Mouse (Mus musculus): ENCODE measurements at regions not wholly inside any gene's neighbourhood (a gene's known extent, or its start where the extent isn't known, plus 50 kb on each side); places are given as distances from the start of the nearest gene placed in this dataset.

- no peak overlapping the region for H3K4me2 ChIP-seq (ENCODE audit: low read length)
- no peaks in the 10 kb centered on the region for H3K9me3 ChIP-seq (ENCODE audit: control insufficient read depth, low read length)
- H3K4me1 ChIP-seq (replicated peaks; ENCODE audit: control insufficient read depth, insufficient read depth, low read length), result no peaks in the 10 kb centered on the region
- H3K4me3 ChIP-seq (ENCODE audit: low read depth, low read length), result no peak overlapping the region
- no peak overlapping the region for H3K27ac ChIP-seq (ENCODE audit: low read depth)
- no peak for ATAC-seq (replicated peaks; ENCODE audit: low FRiP score, low TSS enrichment, low read depth)
- DNase-seq (ENCODE audit: low spot score), result no peak
- H3K36me3 ChIP-seq (ENCODE audit: control insufficient read depth, insufficient read depth, low read length), result no peaks in the 10 kb centered on the region
- H3K9ac ChIP-seq (ENCODE audit: low read length), result no peak overlapping the region
- H3K27me3 ChIP-seq (replicated peaks; ENCODE audit: control insufficient read depth, insufficient read depth, low read length), result no peaks in the 10 kb centered on the region
- WGBS, result 78% methylated on average over 3 of the region's 3 CpGs
Observed at GRCm38 (mm10) chr3:144284326-144284725, 79.3 kb upstream of the Lmo4 start.

DNA sequence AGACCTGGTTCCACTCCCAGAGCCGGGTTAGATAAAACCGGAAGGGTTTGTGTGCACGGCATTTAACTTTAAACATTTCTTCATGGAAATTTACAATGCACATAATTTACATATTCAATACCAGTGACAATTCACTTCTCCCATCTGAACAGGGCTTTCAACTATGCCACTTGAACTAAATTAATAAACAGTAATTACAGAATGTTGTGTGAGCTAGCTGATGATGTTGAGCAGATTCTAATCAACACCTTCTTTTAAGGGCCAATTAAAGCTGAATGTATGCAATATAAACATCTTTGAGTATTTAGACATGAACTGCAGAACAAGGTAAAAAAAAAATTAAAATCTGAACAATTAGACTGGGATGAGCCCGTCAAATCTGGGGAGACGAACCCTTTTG is 68.1 kb upstream of the Lmo4 start:
- no peaks in the 10 kb centered on the region for H3K9me3 ChIP-seq (ENCODE audit: control insufficient read depth, low read length)
- H3K4me2 ChIP-seq (ENCODE audit: low read length), result no peak overlapping the region
- no peak for ATAC-seq (replicated peaks; ENCODE audit: low FRiP score, low TSS enrichment, low read depth)
- H3K9ac ChIP-seq (ENCODE audit: low read length), result no peak overlapping the region
- H3K4me3 ChIP-seq (ENCODE audit: low read depth, low read length), result no peak overlapping the region
- H3K27me3 ChIP-seq (replicated peaks; ENCODE audit: control insufficient read depth, insufficient read depth, low read length), result no peaks in the 10 kb centered on the region
- DNase-seq (ENCODE audit: low spot score), result no peak
- no peak overlapping the region for H3K27ac ChIP-seq (ENCODE audit: low read depth)
- H3K4me1 ChIP-seq (replicated peaks; ENCODE audit: control insufficient read depth, insufficient read depth, low read length), result no peaks in the 10 kb centered on the region
- WGBS, result 92% methylated on average over 5 of the region's 5 CpGs
- no peaks in the 10 kb centered on the region for H3K36me3 ChIP-seq (ENCODE audit: control insufficient read depth, insufficient read depth, low read length)

GRCm38 (mm10) chr3:144270206-144270605 is 65.2 kb upstream of the Lmo4 start:
- Histone ChIP-seq H3K36me3 (ENCODE audit: control insufficient read depth, insufficient read depth, low read length) (no peaks in the 10 kb centered on the region), H3K4me2 (ENCODE audit: low read length) (no peak overlapping the region), H3K9ac (ENCODE audit: low read length) (no peak overlapping the region), H3K27ac (ENCODE audit: low read depth) (no peak overlapping the region), H3K4me3 (ENCODE audit: low read depth, low read length) (no peak overlapping the region), H3K27me3 (replicated peaks; ENCODE audit: control insufficient read depth, insufficient read depth, low read length) (no peaks in the 10 kb centered on the region), H3K4me1 (replicated peaks; ENCODE audit: control insufficient read depth, insufficient read depth, low read length) (no peaks in the 10 kb centered on the region), H3K9me3 (ENCODE audit: control insufficient read depth, low read length) (no peaks in the 10 kb centered on the region)
- 87% methylated on average over 6 of the region's 6 CpGs for WGBS
- ATAC-seq (replicated peaks; ENCODE audit: low FRiP score, low TSS enrichment, low read depth) (no peak), DNase-seq (ENCODE audit: low spot score) (no peak)

GRCm38 (mm10) chr3:144264554-144264953 is 59.5 kb upstream of the Lmo4 start:
- Histone ChIP-seq H3K27ac (ENCODE audit: low read depth) (no peak overlapping the region), H3K9me3 (ENCODE audit: control insufficient read depth, low read length) (no peaks in the 10 kb centered on the region), H3K4me3 (ENCODE audit: low read depth, low read length) (no peak overlapping the region), H3K36me3 (ENCODE audit: control insufficient read depth, insufficient read depth, low read length) (no peaks in the 10 kb centered on the region), H3K27me3 (replicated peaks; ENCODE audit: control insufficient read depth, insufficient read depth, low read length) (no peaks in the 10 kb centered on the region), H3K4me1 (replicated peaks; ENCODE audit: control insufficient read depth, insufficient read depth, low read length) (no peaks in the 10 kb centered on the region), H3K4me2 (ENCODE audit: low read length) (no peak overlapping the region), H3K9ac (ENCODE audit: low read length) (no peak overlapping the region)
- DNase-seq (ENCODE audit: low spot score), result no peak
- no peak for ATAC-seq (replicated peaks; ENCODE audit: low FRiP score, low TSS enrichment, low read depth)
- 63% methylated on average over 3 of the region's 3 CpGs for WGBS

- Histone ChIP-seq H3K27me3 (replicated peaks; ENCODE audit: control insufficient read depth, insufficient read depth, low read length) (no peaks in the 10 kb centered on the region), H3K9ac (ENCODE audit: low read length) (no peak overlapping the region), H3K27ac (ENCODE audit: low read depth) (no peak overlapping the region), H3K36me3 (ENCODE audit: control insufficient read depth, insufficient read depth, low read length) (no peaks in the 10 kb centered on the region), H3K9me3 (ENCODE audit: control insufficient read depth, low read length) (no peaks in the 10 kb centered on the region), H3K4me3 (ENCODE audit: low read depth, low read length) (no peak overlapping the region), H3K4me1 (replicated peaks; ENCODE audit: control insufficient read depth, insufficient read depth, low read length) (peaks cover 1% of the 10 kb centered on the region; the same call in 1 of the 2 replicates), H3K4me2 (ENCODE audit: low read length) (no peak overlapping the region)
- 90% methylated on average over 2 of the region's 2 CpGs for WGBS
- DNase-seq (ENCODE audit: low spot score), result no peak
- ATAC-seq (replicated peaks; ENCODE audit: low FRiP score, low TSS enrichment, low read depth), result no peak
Observed at GRCm38 (mm10) chr3:144260886-144261285, 55.9 kb upstream of the Lmo4 start.

DNA sequence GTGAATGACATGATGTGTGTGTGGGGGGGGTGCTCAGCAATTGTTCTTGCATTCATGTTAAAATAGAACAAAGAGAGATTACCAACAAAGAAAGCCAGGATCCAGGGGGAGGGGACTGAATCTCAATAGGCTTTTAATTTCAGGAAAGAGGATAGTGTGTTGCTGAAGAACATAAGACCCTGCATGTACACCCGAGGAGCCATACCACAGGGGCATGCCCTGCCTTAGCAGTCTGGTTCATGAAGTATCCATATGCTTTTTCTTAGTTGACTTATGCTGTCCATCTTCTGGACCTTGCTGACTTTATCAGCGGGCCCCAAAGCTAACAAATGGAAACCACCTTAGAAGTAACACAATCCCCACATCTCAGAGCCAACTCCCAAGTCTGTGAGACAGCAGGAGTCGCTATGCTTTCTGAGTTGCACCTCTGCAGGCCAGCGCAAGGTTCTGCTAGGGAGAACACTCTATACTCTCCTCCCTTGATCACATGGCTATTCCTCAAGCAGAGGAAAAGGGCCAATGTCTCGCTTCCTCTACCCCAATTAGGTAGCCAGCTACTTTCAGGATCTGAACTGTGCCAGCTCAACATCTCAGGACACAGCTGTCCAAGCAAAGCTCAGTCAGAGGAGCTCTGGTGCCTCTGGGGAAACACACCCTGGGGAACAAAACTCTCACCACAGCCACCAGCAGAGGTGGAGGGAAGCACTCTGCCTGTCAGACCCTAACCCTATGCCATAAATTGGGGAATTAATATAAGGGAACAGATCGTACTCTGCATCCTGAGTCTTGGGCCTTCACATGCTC is 52.9 kb upstream of the Lmo4 start:
- peaks cover 7% of the 10 kb centered on the region; the same call in 1 of the 2 replicates for H3K4me1 ChIP-seq (replicated peaks; ENCODE audit: control insufficient read depth, insufficient read depth, low read length)
- no peak overlapping the region for H3K9ac ChIP-seq (ENCODE audit: low read length)
- no peaks in the 10 kb centered on the region for H3K9me3 ChIP-seq (ENCODE audit: control insufficient read depth, low read length)
- H3K4me2 ChIP-seq (ENCODE audit: low read length), result no peak overlapping the region
- DNase-seq (ENCODE audit: low spot score) (no peak), ATAC-seq (replicated peaks; ENCODE audit: low FRiP score, low TSS enrichment, low read depth) (no peak)
- 71% methylated on average over 6 of the region's 6 CpGs for WGBS
- no peak overlapping the region for H3K4me3 ChIP-seq (ENCODE audit: low read depth, low read length)
- no peak overlapping the region for H3K27ac ChIP-seq (ENCODE audit: low read depth)
- H3K36me3 ChIP-seq (ENCODE audit: control insufficient read depth, insufficient read depth, low read length), result no peaks in the 10 kb centered on the region
- no peaks in the 10 kb centered on the region for H3K27me3 ChIP-seq (replicated peaks; ENCODE audit: control insufficient read depth, insufficient read depth, low read length)

- peaks cover 7% of the 10 kb centered on the region; the same call in 1 of the 2 replicates for H3K4me1 ChIP-seq (replicated peaks; ENCODE audit: control insufficient read depth, insufficient read depth, low read length)
- H3K27me3 ChIP-seq (replicated peaks; ENCODE audit: control insufficient read depth, insufficient read depth, low read length), result no peaks in the 10 kb centered on the region
- H3K9me3 ChIP-seq (ENCODE audit: control insufficient read depth, low read length), result no peaks in the 10 kb centered on the region
- H3K4me3 ChIP-seq (ENCODE audit: low read depth, low read length), result no peak overlapping the region
- 83% methylated on average over 9 of the region's 9 CpGs for WGBS
- H3K9ac ChIP-seq (ENCODE audit: low read length), result no peak overlapping the region
- H3K4me2 ChIP-seq (ENCODE audit: low read length), result no peak overlapping the region
- DNase-seq (ENCODE audit: low spot score) (no peak), ATAC-seq (replicated peaks; ENCODE audit: low FRiP score, low TSS enrichment, low read depth) (no peak)
- H3K27ac ChIP-seq (ENCODE audit: low read depth), result no peak overlapping the region
- H3K36me3 ChIP-seq (ENCODE audit: control insufficient read depth, insufficient read depth, low read length), result no peaks in the 10 kb centered on the region
Observed at GRCm38 (mm10) chr3:144257196-144257595, 52.2 kb upstream of the Lmo4 start.

DNA sequence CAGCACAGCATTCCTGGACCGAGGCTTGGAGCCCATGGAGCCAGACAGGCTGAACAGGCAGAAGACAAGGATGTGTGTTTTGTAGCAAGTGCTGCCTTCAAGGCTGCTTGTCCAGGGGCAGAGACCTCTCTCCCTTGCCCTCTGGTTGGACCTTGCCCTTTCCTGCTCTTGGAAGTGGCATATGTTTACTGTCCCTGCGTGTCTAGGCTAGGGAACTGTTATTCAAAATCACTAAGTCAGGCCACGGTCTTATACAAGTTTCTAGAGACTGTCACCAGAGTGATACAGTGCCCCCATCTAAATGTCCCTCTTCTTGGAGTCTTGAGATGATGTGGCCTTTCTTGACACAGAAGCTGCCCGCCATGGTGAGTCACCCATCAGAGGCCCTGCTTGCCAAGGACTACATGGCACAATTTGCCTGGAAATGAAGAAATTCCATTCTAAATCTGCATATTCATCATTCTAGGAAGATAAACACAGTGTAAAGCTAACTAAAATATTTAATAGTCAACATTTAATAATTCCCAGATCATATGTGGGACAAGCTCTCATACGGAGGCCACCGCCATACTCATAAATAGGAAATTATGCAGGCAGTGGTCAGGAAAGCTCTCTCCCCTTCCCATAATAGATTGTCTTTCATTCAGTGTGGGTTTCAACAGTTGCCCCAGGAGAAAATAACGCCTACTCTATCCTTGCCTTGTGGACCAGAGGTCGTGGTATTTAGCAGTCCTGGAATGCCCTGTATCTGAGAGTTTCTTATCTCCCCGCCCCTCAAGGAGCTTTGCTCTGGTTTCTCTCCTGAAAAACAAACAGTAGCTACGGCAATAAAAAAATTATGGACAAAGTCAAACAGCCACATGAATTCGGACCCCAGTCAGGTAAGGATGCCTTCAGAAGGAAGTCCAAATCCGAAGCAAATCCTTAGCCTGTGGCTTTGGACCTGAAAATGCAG is 50.9 kb upstream of the Lmo4 start:
- peaks cover 7% of the 10 kb centered on the region; the same call in 1 of the 2 replicates for H3K4me1 ChIP-seq (replicated peaks; ENCODE audit: control insufficient read depth, insufficient read depth, low read length)
- DNase-seq (ENCODE audit: low spot score) (no peak), ATAC-seq (replicated peaks; ENCODE audit: low FRiP score, low TSS enrichment, low read depth) (0 out of 2 replicates have a peak, but pooled peaks have one; percentile 64)
- H3K4me2 ChIP-seq (ENCODE audit: low read length), result no peak overlapping the region
- no peaks in the 10 kb centered on the region for H3K9me3 ChIP-seq (ENCODE audit: control insufficient read depth, low read length)
- H3K27ac ChIP-seq (ENCODE audit: low read depth), result no peak overlapping the region
- H3K27me3 ChIP-seq (replicated peaks; ENCODE audit: control insufficient read depth, insufficient read depth, low read length), result no peaks in the 10 kb centered on the region
- H3K9ac ChIP-seq (ENCODE audit: low read length), result no peak overlapping the region
- no peak overlapping the region for H3K4me3 ChIP-seq (ENCODE audit: low read depth, low read length)
- WGBS, result 55% methylated on average over 12 of the region's 12 CpGs
- H3K36me3 ChIP-seq (ENCODE audit: control insufficient read depth, insufficient read depth, low read length), result no peaks in the 10 kb centered on the region

All from intestine, embryonic 14.5 days (tissue).